Mouse (Mus musculus): Measurements from ENCODE around the gene Gm49320. TPM values are rescaled to one million over a fixed set of nuclear protein-coding genes. Genes with fewer than 3 reads are reported as not detected.
A peak's percentile ranks its signal among the peaks of the same experiment; 100 is the strongest.

Gm49320 gene
- polyA plus RNA-seq, 1 experiment from 2014 or later, result 1.2 TPM

DNA sequence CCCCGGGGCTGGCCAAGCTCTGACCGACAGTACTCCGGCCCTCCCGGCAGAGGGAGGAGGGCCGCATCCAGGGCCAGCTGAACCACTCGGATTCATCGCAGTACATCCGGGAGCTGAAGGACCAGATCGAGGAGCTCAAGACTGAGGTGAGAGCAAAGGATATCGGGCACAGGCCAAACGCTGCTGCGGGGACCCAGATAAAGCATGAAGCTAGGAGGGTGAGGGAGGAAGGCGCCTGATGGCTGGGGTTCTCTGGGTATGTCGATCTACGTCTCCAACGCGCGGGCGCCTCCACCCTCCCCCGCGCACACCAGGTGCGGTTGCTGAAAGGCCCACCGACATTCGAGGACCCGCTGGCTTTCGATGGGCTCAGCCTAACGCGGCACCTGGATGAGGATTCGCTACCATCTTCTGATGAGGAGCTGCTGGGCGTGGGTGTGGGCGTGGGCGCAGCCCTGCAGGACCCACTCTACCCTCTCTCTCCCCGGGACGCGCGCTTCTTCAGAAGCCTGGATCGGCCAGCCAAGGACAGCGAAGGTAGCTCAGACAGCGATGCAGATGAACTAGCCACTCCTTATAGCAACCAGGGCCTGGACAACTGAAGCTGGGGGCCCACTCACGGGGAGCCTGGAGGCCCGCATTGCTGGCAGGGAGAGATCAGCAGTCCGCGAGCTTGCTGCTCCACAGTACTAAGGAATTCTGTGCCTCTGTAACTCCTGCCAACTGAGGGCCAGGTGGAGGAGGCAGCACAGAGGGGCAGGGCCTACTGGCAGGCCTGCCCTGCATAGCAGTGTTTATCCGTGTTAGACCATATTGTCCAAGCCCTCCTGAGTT is 32.3 kb upstream of the Gm49320 start:
- H3K4me3 ChIP-seq (ENCODE audit: low read depth, low read length), result no peak overlapping the region
- ATAC-seq (ENCODE audit: low FRiP score), result 0 out of 2 replicates have a peak, but pooled peaks have one; percentile 8
- peaks cover 28% of the 10 kb centered on the region for H3K27me3 ChIP-seq (ENCODE audit: control insufficient read depth, insufficient read depth, low read length)
- no peak overlapping the region for H3K27ac ChIP-seq (ENCODE audit: low read depth, low read length)
- H3K36me3 ChIP-seq (ENCODE audit: control insufficient read depth, insufficient read depth, low read length), result peaks cover 7% of the 10 kb centered on the region; the same call in 1 of the 2 replicates
- no peaks in the 10 kb centered on the region for H3K9me3 ChIP-seq (ENCODE audit: control insufficient read depth, low read length)
- 10% methylated on average over 40 of the region's 44 CpGs for WGBS
- H3K9ac ChIP-seq (ENCODE audit: low read depth, low read length), result peak overlapping the region; percentile 19; the same call in 1 of the 2 replicates
- peak; percentile 39 for DNase-seq (ENCODE audit: low spot score)
- no peak overlapping the region for H3K4me2 ChIP-seq (replicated peaks; ENCODE audit: low read depth, low read length)
- H3K4me1 ChIP-seq (replicated peaks; ENCODE audit: control insufficient read depth, insufficient read depth, low read length), result no peaks in the 10 kb centered on the region; the same call in none of the 2 replicates

GRCm38 (mm10) chr8:4207016-4207350 is 31.7 kb upstream of the Gm49320 start:
- H3K27ac ChIP-seq (ENCODE audit: low read depth, low read length), result no peak overlapping the region
- no peaks in the 10 kb centered on the region for H3K9me3 ChIP-seq (ENCODE audit: control insufficient read depth, low read length)
- H3K4me3 ChIP-seq (ENCODE audit: low read depth, low read length), result no peak overlapping the region
- no peak for DNase-seq (ENCODE audit: low spot score)
- no peak overlapping the region for H3K4me2 ChIP-seq (replicated peaks; ENCODE audit: low read depth, low read length)
- H3K36me3 ChIP-seq (ENCODE audit: control insufficient read depth, insufficient read depth, low read length), result peaks cover 7% of the 10 kb centered on the region; the same call in 1 of the 2 replicates
- H3K4me1 ChIP-seq (replicated peaks; ENCODE audit: control insufficient read depth, insufficient read depth, low read length), result no peaks in the 10 kb centered on the region; the same call in none of the 2 replicates
- ATAC-seq (ENCODE audit: low FRiP score), result no peak
- 51% methylated on average over 2 of the region's 2 CpGs for WGBS
- H3K9ac ChIP-seq (ENCODE audit: low read depth, low read length), result no peak overlapping the region
- peaks cover 28% of the 10 kb centered on the region for H3K27me3 ChIP-seq (ENCODE audit: control insufficient read depth, insufficient read depth, low read length)

DNA sequence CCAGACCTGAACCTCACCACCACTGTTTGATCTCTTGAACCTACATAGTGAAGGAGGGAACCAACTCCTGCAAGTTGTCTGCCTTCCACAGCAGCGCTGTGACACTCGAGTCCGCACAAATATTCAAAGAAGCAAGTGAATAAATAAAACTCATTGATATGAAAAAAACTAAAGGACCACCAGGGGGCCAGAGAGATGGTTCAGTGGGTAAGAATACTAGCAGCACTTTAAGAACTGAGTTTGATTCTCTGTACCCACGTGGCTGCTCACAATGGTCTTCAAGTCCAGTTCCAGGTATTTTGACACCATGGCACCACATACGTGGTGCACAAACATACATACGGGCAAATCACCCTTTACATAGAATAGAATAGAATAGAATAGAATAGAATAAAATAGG is 27.6 kb upstream of the Gm49320 start:
- ATAC-seq (ENCODE audit: low FRiP score), result no peak
- no peak overlapping the region for H3K4me3 ChIP-seq (ENCODE audit: low read depth, low read length)
- peaks cover 15% of the 10 kb centered on the region for H3K27me3 ChIP-seq (ENCODE audit: control insufficient read depth, insufficient read depth, low read length)
- H3K4me2 ChIP-seq (replicated peaks; ENCODE audit: low read depth, low read length), result no peak overlapping the region
- H3K36me3 ChIP-seq (ENCODE audit: control insufficient read depth, insufficient read depth, low read length), result peaks cover 7% of the 10 kb centered on the region; the same call in 1 of the 2 replicates
- no peaks in the 10 kb centered on the region for H3K9me3 ChIP-seq (ENCODE audit: control insufficient read depth, low read length)
- no peak overlapping the region for H3K9ac ChIP-seq (ENCODE audit: low read depth, low read length)
- no peak for DNase-seq (ENCODE audit: low spot score)
- H3K27ac ChIP-seq (ENCODE audit: low read depth, low read length), result no peak overlapping the region
- H3K4me1 ChIP-seq (replicated peaks; ENCODE audit: control insufficient read depth, insufficient read depth, low read length), result peaks cover 10% of the 10 kb centered on the region
- WGBS, result 81% methylated on average over 6 of the region's 6 CpGs

DNA sequence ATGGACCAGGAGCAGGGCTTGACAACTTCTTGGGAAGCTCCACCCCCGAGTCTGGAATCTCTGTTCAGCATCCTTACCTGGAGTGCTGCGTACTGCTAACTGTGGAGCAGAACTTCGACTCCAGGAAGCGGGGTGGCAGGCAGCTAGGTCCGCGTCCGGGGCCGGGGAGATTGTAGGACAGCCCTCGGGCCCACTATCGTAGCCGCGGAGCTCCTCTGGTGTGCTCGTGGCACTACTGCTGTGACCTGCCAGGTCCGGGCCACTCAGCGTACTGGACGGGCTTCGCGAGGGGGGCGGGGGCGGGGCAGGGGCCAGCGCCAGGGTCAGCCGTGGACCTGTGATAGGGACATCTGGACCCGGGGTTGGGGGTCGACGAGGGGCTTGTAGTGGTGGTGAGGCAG is 25.9 kb upstream of the Gm49320 start:
- ATAC-seq (ENCODE audit: low FRiP score), result no peak
- DNase-seq (ENCODE audit: low spot score), result peak; percentile 38
- peak overlapping the region; percentile 3 for H3K9ac ChIP-seq (ENCODE audit: low read depth, low read length)
- H3K27ac ChIP-seq (ENCODE audit: low read depth, low read length), result no peak overlapping the region
- no peaks in the 10 kb centered on the region for H3K9me3 ChIP-seq (ENCODE audit: control insufficient read depth, low read length)
- 0% methylated on average over 24 of the region's 25 CpGs for WGBS
- H3K27me3 ChIP-seq (ENCODE audit: control insufficient read depth, insufficient read depth, low read length), result peaks cover 2% of the 10 kb centered on the region; the same call in 1 of the 2 replicates
- H3K4me2 ChIP-seq (replicated peaks; ENCODE audit: low read depth, low read length), result peak overlapping the region; percentile 78
- H3K4me3 ChIP-seq (ENCODE audit: low read depth, low read length), result peak overlapping the region; percentile 30
- peaks cover 10% of the 10 kb centered on the region for H3K4me1 ChIP-seq (replicated peaks; ENCODE audit: control insufficient read depth, insufficient read depth, low read length)
- peaks cover 7% of the 10 kb centered on the region; the same call in 1 of the 2 replicates for H3K36me3 ChIP-seq (ENCODE audit: control insufficient read depth, insufficient read depth, low read length)

DNA sequence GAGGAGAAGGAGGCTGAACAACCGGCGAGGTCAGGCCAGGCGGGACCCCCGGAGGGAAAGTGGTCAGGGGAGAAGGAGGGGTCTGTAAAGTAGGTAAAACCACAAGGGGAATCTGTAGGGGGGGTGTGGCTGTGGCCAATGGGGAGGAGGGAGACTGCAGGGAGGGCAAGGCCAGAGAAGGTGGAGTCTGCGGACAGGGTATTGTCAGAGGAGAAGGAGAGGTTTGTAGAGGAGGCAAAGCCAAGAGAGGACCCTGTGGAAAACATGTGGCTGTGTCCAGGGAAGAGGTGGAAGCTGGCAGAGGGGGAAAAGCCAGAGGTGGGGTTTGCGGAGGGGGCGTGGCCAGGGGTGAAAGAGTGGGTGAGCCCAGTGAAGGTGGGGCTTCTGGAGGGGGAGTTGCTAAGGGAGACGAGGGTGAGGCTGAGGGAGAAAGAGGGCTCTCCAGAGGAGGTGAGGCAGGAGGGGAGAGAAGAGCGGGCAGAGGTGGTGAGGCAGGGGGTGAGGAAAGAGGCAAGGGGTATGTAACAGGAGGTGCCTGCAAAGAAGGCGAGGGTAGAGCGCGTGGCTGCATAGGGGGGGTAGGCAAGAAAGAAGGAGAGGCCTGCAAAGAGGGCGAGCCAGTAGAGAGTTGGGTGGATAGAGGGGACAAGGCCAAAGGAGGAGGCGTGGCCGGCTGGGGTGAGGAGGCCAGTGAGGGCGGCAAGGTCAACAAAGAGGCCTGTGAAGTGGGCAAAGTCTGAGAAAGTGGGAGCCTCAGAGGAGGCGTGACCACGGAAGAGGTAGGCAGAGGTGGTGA is 25.3 kb upstream of the Gm49320 start:
- Histone ChIP-seq H3K27ac (ENCODE audit: low read depth, low read length) (no peak overlapping the region), H3K9me3 (ENCODE audit: control insufficient read depth, low read length) (no peaks in the 10 kb centered on the region), H3K4me3 (ENCODE audit: low read depth, low read length) (peak overlapping the region; percentile 30), H3K36me3 (ENCODE audit: control insufficient read depth, insufficient read depth, low read length) (peaks cover 7% of the 10 kb centered on the region; the same call in 1 of the 2 replicates), H3K9ac (ENCODE audit: low read depth, low read length) (peak overlapping the region; percentile 3), H3K27me3 (ENCODE audit: control insufficient read depth, insufficient read depth, low read length) (peaks cover 2% of the 10 kb centered on the region; the same call in 1 of the 2 replicates), H3K4me2 (replicated peaks; ENCODE audit: low read depth, low read length) (peak overlapping the region; percentile 78), H3K4me1 (replicated peaks; ENCODE audit: control insufficient read depth, insufficient read depth, low read length) (peaks cover 10% of the 10 kb centered on the region)
- WGBS, result under 1% methylated on average over 17 of the region's 18 CpGs
- DNase-seq (ENCODE audit: low spot score) (peak; percentile 47), ATAC-seq (ENCODE audit: low FRiP score) (peak; percentile 15)

- 11% methylated on average over 33 of the region's 33 CpGs for WGBS
- Histone ChIP-seq H3K4me2 (replicated peaks; ENCODE audit: low read depth, low read length) (peak overlapping the region; percentile 78), H3K4me1 (replicated peaks; ENCODE audit: control insufficient read depth, insufficient read depth, low read length) (peaks cover 10% of the 10 kb centered on the region), H3K27ac (ENCODE audit: low read depth, low read length) (no peak overlapping the region), H3K9ac (ENCODE audit: low read depth, low read length) (no peak overlapping the region), H3K9me3 (ENCODE audit: control insufficient read depth, low read length) (no peaks in the 10 kb centered on the region), H3K36me3 (ENCODE audit: control insufficient read depth, insufficient read depth, low read length) (peaks cover 7% of the 10 kb centered on the region; the same call in 1 of the 2 replicates), H3K27me3 (ENCODE audit: control insufficient read depth, insufficient read depth, low read length) (peaks cover 2% of the 10 kb centered on the region; the same call in 1 of the 2 replicates), H3K4me3 (ENCODE audit: low read depth, low read length) (0 out of 2 replicates have a peak overlapping the region, but pooled peaks have one; percentile 14)
- ATAC-seq (ENCODE audit: low FRiP score) (peak; percentile 12; the same call in 1 of the 2 replicates), DNase-seq (ENCODE audit: low spot score) (peak; percentile 47)
These were observed 24.4 kb upstream of the Gm49320 start for GRCm38 (mm10) chr8:4214006-4214980.

GRCm38 (mm10) chr8:4216296-4216695 is 22.4 kb upstream of the Gm49320 start:
- Histone ChIP-seq H3K36me3 (ENCODE audit: control insufficient read depth, insufficient read depth, low read length) (no peaks in the 10 kb centered on the region), H3K9me3 (ENCODE audit: control insufficient read depth, low read length) (no peaks in the 10 kb centered on the region), H3K4me3 (ENCODE audit: low read depth, low read length) (peak overlapping the region; percentile 65), H3K9ac (ENCODE audit: low read depth, low read length) (peak overlapping the region; percentile 91), H3K27me3 (ENCODE audit: control insufficient read depth, insufficient read depth, low read length) (peaks cover 2% of the 10 kb centered on the region; the same call in 1 of the 2 replicates), H3K27ac (ENCODE audit: low read depth, low read length) (peak overlapping the region; percentile 83; the same call in 1 of the 2 replicates), H3K4me1 (replicated peaks; ENCODE audit: control insufficient read depth, insufficient read depth, low read length) (peaks cover 10% of the 10 kb centered on the region), H3K4me2 (replicated peaks; ENCODE audit: low read depth, low read length) (peak overlapping the region; percentile 78)
- DNase-seq (ENCODE audit: low spot score), result no peak
- 6% methylated on average over 18 of the region's 18 CpGs for WGBS
- ATAC-seq (ENCODE audit: low FRiP score), result peak; percentile 3

Data from hindbrain, embryonic 11.5 days (tissue).